Mouse (Mus musculus): ENCODE data around the gene Sfn.

- TF ChIP-seq CTCF (IDR thresholded peaks at IDR 0.05; ENCODE audit: low read depth) = no peak
- TF ChIP-seq EP300 (IDR thresholded peaks at IDR 0.05; ENCODE audit: low read depth) = no peak
Measured at GRCm38 (mm10) chr4:133613026-133613425, 11.1 kb upstream of the Sfn start.
